Mouse (Mus musculus): ENCODE measurements around the gene Gm28047. TPM values are rescaled to one million over a fixed set of nuclear protein-coding genes. Genes with fewer than 3 reads are reported as not detected.

Gm28047 gene
- total RNA-seq, 1 experiment from 2014 or later, result not detected

GRCm38 (mm10) chr15:102506464-102506830 is 118.4 kb downstream of the Gm28047 start:
- no peak for ATAC-seq (ENCODE audit: extremely low read depth, insufficient number of reproducible peaks, low FRiP score, poor library complexity, severe bottlenecking)

- no peak for ATAC-seq (ENCODE audit: extremely low read depth, insufficient number of reproducible peaks, low FRiP score, poor library complexity, severe bottlenecking)
Measured at GRCm38 (mm10) chr15:102505770-102506463, 119.0 kb downstream of the Gm28047 start.

- no peak for ATAC-seq (ENCODE audit: extremely low read depth, insufficient number of reproducible peaks, low FRiP score, poor library complexity, severe bottlenecking)
Measured at GRCm38 (mm10) chr15:102505073-102505769, 119.6 kb downstream of the Gm28047 start.

GRCm38 (mm10) chr15:102503924-102504782 is 120.7 kb downstream of the Gm28047 start:
- no peak for ATAC-seq (ENCODE audit: extremely low read depth, insufficient number of reproducible peaks, low FRiP score, poor library complexity, severe bottlenecking)

GRCm38 (mm10) chr15:102503447-102503846 is 121.4 kb downstream of the Gm28047 start, which contains the start of gene Gm10337:
Gene Gm10337, plus strand, starts transcription at chr15:102503722.
- no peak for ATAC-seq (ENCODE audit: extremely low read depth, insufficient number of reproducible peaks, low FRiP score, poor library complexity, severe bottlenecking)

- ATAC-seq (ENCODE audit: extremely low read depth, insufficient number of reproducible peaks, low FRiP score, poor library complexity, severe bottlenecking), result no peak
Measured at GRCm38 (mm10) chr15:102502254-102502840, 122.5 kb downstream of the Gm28047 start.

GRCm38 (mm10) chr15:102501084-102501814 is 123.6 kb downstream of the Gm28047 start:
- ATAC-seq (ENCODE audit: extremely low read depth, insufficient number of reproducible peaks, low FRiP score, poor library complexity, severe bottlenecking), result no peak

- no peak for ATAC-seq (ENCODE audit: extremely low read depth, insufficient number of reproducible peaks, low FRiP score, poor library complexity, severe bottlenecking)
Measured at GRCm38 (mm10) chr15:102500479-102500878, 124.4 kb downstream of the Gm28047 start.

- ATAC-seq (ENCODE audit: extremely low read depth, insufficient number of reproducible peaks, low FRiP score, poor library complexity, severe bottlenecking), result no peak
Measured at GRCm38 (mm10) chr15:102499851-102500250, 125.0 kb downstream of the Gm28047 start.

GRCm38 (mm10) chr15:102499370-102499769 is 125.5 kb downstream of the Gm28047 start:
- ATAC-seq (ENCODE audit: extremely low read depth, insufficient number of reproducible peaks, low FRiP score, poor library complexity, severe bottlenecking), result no peak

- no peak for ATAC-seq (ENCODE audit: extremely low read depth, insufficient number of reproducible peaks, low FRiP score, poor library complexity, severe bottlenecking)
Measured at GRCm38 (mm10) chr15:102498322-102498721, 126.5 kb downstream of the Gm28047 start.

GRCm38 (mm10) chr15:102487664-102488063 is 137.2 kb downstream of the Gm28047 start:
- no peak for ATAC-seq (ENCODE audit: extremely low read depth, insufficient number of reproducible peaks, low FRiP score, poor library complexity, severe bottlenecking)

GRCm38 (mm10) chr15:102485853-102486252 is 139.0 kb downstream of the Gm28047 start:
- ATAC-seq (ENCODE audit: extremely low read depth, insufficient number of reproducible peaks, low FRiP score, poor library complexity, severe bottlenecking), result no peak

- no peak for ATAC-seq (ENCODE audit: extremely low read depth, insufficient number of reproducible peaks, low FRiP score, poor library complexity, severe bottlenecking)
Measured at GRCm38 (mm10) chr15:102483136-102483535, 141.7 kb downstream of the Gm28047 start.

- no peak for ATAC-seq (ENCODE audit: extremely low read depth, insufficient number of reproducible peaks, low FRiP score, poor library complexity, severe bottlenecking)
Measured at GRCm38 (mm10) chr15:102474520-102474919, 150.3 kb downstream of the Gm28047 start.
